Mouse (Mus musculus): ENCODE measurements around the gene Adamtsl1.

DNA sequence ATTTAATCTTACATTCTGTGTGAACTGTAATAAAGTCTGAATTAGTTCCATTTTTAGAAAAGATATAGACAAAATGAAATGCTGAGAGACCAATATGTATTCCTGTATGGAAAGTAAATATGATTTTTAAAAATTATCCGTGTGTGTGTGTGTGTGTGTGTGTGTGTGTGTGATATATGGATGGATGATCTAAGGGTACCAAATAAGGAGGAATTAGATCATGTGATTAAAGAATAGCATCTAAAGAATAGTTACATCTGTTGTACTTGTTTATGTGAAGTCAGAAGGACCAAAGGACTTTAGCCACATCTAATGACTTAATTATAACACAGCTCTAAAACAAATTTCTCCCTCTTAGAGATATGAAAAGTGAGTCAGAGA lies 310.7 kb downstream of the Adamtsl1 start:
- TF ChIP-seq CTCF (IDR thresholded peaks at IDR 0.05; ENCODE audit: low read depth): no peak
- no peak for TF ChIP-seq EP300 (IDR thresholded peaks at IDR 0.05; ENCODE audit: low read depth)

Data from liver, postnatal 0 days (tissue).